Mouse (Mus musculus): ENCODE measurements around the gene Ascc3. TPM values are rescaled to one million over a fixed set of nuclear protein-coding genes. Genes with fewer than 3 reads are reported as not detected.

Ascc3 gene
- total and polyA plus RNA-seq, 3 experiments: 16.2 to 29.1 (median 26.0) TPM

DNA sequence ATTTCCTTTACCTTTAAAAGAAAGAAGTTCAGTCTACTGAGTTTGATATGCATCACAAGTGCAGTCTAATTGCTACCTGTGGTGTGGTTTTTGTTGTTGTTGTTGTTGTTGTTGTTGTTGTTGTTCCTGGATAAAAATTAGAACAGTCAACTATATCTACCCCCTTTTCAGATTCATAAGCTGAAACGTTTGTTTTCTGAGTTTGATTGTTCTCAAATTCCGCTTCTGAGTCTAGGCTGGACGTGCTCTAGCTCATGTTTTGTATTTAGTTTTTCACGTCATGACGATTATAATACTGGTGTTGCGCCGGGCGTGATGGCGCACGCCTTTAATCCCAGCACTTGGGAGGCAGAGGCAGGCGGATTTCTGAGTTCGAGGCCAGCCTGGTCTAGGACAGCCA is 902 bp downstream of the Ascc3 start:
- no peaks in the 10 kb centered on the region for H3K9me3 ChIP-seq (replicated peaks; ENCODE audit: low read length)
- H3K4me3 ChIP-seq (replicated peaks in 1 of 3; ENCODE audit: low read depth in 2 of 3, low read length in 2 of 3, poor library complexity in 1 of 3): peak overlapping the region; percentile 82 to 96 (median 86)
- H3K36me3 ChIP-seq (replicated peaks in 1 of 2; ENCODE audit: control insufficient read depth in 1 of 2, insufficient read depth in 1 of 2, low read length in 1 of 2): no peaks in the 10 kb centered on the region
- no peaks in the 10 kb centered on the region for H3K27me3 ChIP-seq (replicated peaks)
- dilution Hi-C loops (cut with MboI; ENCODE audit: extremely low pct_ligation_motif_present, extremely low pct_unique_long_range_greater_than_20kb, low sequenced_read_pairs) (no loop called here), in situ Hi-C loops (cut with MboI; ENCODE audit: low pct_ligation_motif_present, low pct_unique_long_range_greater_than_20kb, low sequenced_read_pairs) (no loop called here)
- H3K4me2 ChIP-seq (ENCODE audit: insufficient read depth, low read depth, poor library complexity, severe bottlenecking): peak overlapping the region; percentile 45; the same call in 1 of the 2 replicates
- peaks cover 18% of the 10 kb centered on the region; the same call in 1 of the 2 replicates for H3K79me2 ChIP-seq (replicated peaks; ENCODE audit: control insufficient read depth, extremely low read depth, insufficient read depth, poor library complexity, severe bottlenecking)
- H3K4me1 ChIP-seq (ENCODE audit: control insufficient read depth in 1 of 2, insufficient read depth in 2 of 2): peaks cover 0 to 14% of the 10 kb centered on the region in 2 experiments; a peak in 1 of 4 replicates
- peak overlapping the region; percentile 94 for H3K9ac ChIP-seq (ENCODE audit: insufficient read depth, low read depth)
- DNase-seq (ENCODE audit: extremely low read depth): peak; percentile 25
- no peak overlapping the region for H3K27ac ChIP-seq (ENCODE audit: insufficient read depth, low read depth)
- TF ChIP-seq USF1 (IDR thresholded peaks at IDR 0.05; ENCODE audit: low read depth, low read length): no peak
- TF ChIP-seq CHD1 (IDR thresholded peaks at IDR 0.05; ENCODE audit: low read depth, low read length): no peak
- no peak for TF ChIP-seq POLR2A (IDR thresholded peaks at IDR 0.05; ENCODE audit: low read depth, low read length)
- TF ChIP-seq CHD2 (IDR thresholded peaks at IDR 0.05; ENCODE audit: low read length): no peak
- TF ChIP-seq ETS1 (conservative IDR thresholded peaks at IDR 0.05; ENCODE audit: low read depth, low read length): no peak
- TF ChIP-seq MXI1 (IDR thresholded peaks at IDR 0.05; ENCODE audit: low read depth, low read length): no peak

DNA sequence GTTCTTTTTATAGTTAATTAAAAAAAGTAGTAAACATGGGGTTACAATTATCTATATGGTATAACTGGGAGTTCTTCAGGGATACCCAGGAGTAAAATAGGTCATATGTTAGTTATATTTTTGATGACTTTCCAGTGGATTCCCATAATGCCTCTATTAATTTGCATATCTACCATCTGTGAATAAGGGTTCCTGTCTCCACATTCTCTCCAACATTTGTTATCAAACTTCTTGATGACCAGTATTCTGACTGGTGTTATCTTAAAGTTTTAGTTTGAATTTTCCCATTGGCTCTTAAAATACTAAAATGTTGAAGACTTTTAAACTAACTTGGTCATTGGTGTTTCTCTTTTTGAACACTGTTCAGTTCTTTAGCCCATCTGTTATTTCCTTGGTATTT is 2.9 kb downstream of the Ascc3 start:
- no peaks in the 10 kb centered on the region for H3K27me3 ChIP-seq (replicated peaks)
- H3K4me2 ChIP-seq (ENCODE audit: insufficient read depth, low read depth, poor library complexity, severe bottlenecking): no peak overlapping the region
- H3K4me3 ChIP-seq (replicated peaks in 1 of 3; ENCODE audit: low read depth in 2 of 3, low read length in 2 of 3, poor library complexity in 1 of 3): no peak overlapping the region
- H3K4me1 ChIP-seq (ENCODE audit: control insufficient read depth in 1 of 2, insufficient read depth in 2 of 2): peaks cover 0 to 14% of the 10 kb centered on the region in 2 experiments; a peak in 1 of 4 replicates
- dilution Hi-C loops (cut with MboI; ENCODE audit: extremely low pct_ligation_motif_present, extremely low pct_unique_long_range_greater_than_20kb, low sequenced_read_pairs) (no loop called here), in situ Hi-C loops (cut with MboI; ENCODE audit: low pct_ligation_motif_present, low pct_unique_long_range_greater_than_20kb, low sequenced_read_pairs) (no loop called here)
- no peaks in the 10 kb centered on the region for H3K9me3 ChIP-seq (replicated peaks; ENCODE audit: low read length)
- peaks cover 0 to 8% of the 10 kb centered on the region in 2 experiments for H3K36me3 ChIP-seq (replicated peaks in 1 of 2; ENCODE audit: control insufficient read depth in 1 of 2, insufficient read depth in 1 of 2, low read length in 1 of 2)
- H3K79me2 ChIP-seq (replicated peaks; ENCODE audit: control insufficient read depth, extremely low read depth, insufficient read depth, poor library complexity, severe bottlenecking): peaks cover 22% of the 10 kb centered on the region
- TF ChIP-seq TBP (conservative IDR thresholded peaks at IDR 0.05; ENCODE audit: low read depth, low read length) (peak; percentile 63; the same call in 1 of the 2 replicates), PAX5 (IDR thresholded peaks at IDR 0.05; ENCODE audit: low read length) (no peak), CHD1 (IDR thresholded peaks at IDR 0.05; ENCODE audit: low read depth, low read length) (no peak)
- DNase-seq (ENCODE audit: extremely low read depth): no peak
- H3K27ac ChIP-seq (ENCODE audit: insufficient read depth, low read depth): no peak overlapping the region
- no peak overlapping the region for H3K9ac ChIP-seq (ENCODE audit: insufficient read depth, low read depth)

DNA sequence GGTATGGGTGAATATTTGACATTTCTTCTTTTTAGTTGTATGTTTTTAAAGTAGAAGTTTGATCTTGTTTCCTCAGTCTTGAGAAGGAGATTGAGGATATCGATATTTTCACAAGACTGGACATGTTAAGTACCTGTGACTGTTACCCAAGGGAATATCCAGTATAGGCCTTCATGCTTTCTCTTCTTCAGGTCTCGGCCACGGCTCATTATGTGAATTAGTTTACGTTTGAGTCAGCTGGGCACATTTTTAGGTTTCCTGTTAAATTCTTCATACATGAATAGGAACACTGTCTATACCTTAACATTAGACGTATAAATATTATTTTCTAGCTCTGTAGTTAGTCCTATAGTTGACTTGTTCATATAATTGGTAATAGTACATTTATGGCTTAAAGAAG is 12.4 kb downstream of the Ascc3 start:
- peaks cover 0 to 14% of the 10 kb centered on the region in 2 experiments for H3K36me3 ChIP-seq (replicated peaks in 1 of 2; ENCODE audit: control insufficient read depth in 1 of 2, insufficient read depth in 1 of 2, low read length in 1 of 2)
- peaks cover 6 to 30% of the 10 kb centered on the region in 2 experiments for H3K4me1 ChIP-seq (ENCODE audit: control insufficient read depth in 1 of 2, insufficient read depth in 2 of 2)
- 0 out of 2 replicates have a peak overlapping the region, but pooled peaks have one; percentile 24 for H3K4me2 ChIP-seq (ENCODE audit: insufficient read depth, low read depth, poor library complexity, severe bottlenecking)
- TF ChIP-seq KAT2A (IDR thresholded peaks at IDR 0.05; ENCODE audit: insufficient replicate concordance, low read length) (no peak), MAX (IDR thresholded peaks at IDR 0.05; ENCODE audit: low read length) (no peak), USF2 (conservative IDR thresholded peaks at IDR 0.05; ENCODE audit: low read depth, low read length) (no peak), SIN3A (IDR thresholded peaks at IDR 0.05; ENCODE audit: low read length) (no peak), CHD2 (IDR thresholded peaks at IDR 0.05; ENCODE audit: low read length) (no peak), IRF4 (IDR thresholded peaks at IDR 0.05; ENCODE audit: low read depth, low read length) (peak; percentile 73), USF1 (IDR thresholded peaks at IDR 0.05; ENCODE audit: low read depth, low read length) (no peak), HCFC1 (IDR thresholded peaks at IDR 0.05; ENCODE audit: low read depth, low read length) (no peak), CHD1 (IDR thresholded peaks at IDR 0.05; ENCODE audit: low read depth, low read length) (0 out of 2 replicates have a peak, but pooled peaks have one; percentile 29), SMC3 (IDR thresholded peaks at IDR 0.05; ENCODE audit: low read depth, low read length) (no peak), BHLHE40 (IDR thresholded peaks at IDR 0.05; ENCODE audit: low read depth, low read length) (no peak), GABPA (IDR thresholded peaks at IDR 0.05; ENCODE audit: insufficient replicate concordance, low read depth, low read length) (no peak), MEF2A (IDR thresholded peaks at IDR 0.05; ENCODE audit: borderline replicate concordance, low read depth, low read length) (peak; percentile 46; the same call in 1 of the 2 replicates), ZKSCAN1 (IDR thresholded peaks at IDR 0.05; ENCODE audit: borderline replicate concordance, low read depth, low read length) (no peak), JUND (conservative IDR thresholded peaks at IDR 0.05; ENCODE audit: low read depth, low read length) (peak; percentile 69)
- H3K79me2 ChIP-seq (replicated peaks; ENCODE audit: control insufficient read depth, extremely low read depth, insufficient read depth, poor library complexity, severe bottlenecking): peaks cover 7% of the 10 kb centered on the region
- dilution Hi-C loops (cut with MboI; ENCODE audit: extremely low pct_ligation_motif_present, extremely low pct_unique_long_range_greater_than_20kb, low sequenced_read_pairs): no loop called here
- peaks cover 2% of the 10 kb centered on the region for H3K9me3 ChIP-seq (replicated peaks; ENCODE audit: low read length)
- in situ Hi-C loops (cut with MboI; ENCODE audit: low pct_ligation_motif_present, low pct_unique_long_range_greater_than_20kb, low sequenced_read_pairs): no loop called here
- H3K9ac ChIP-seq (ENCODE audit: insufficient read depth, low read depth): no peak overlapping the region
- DNase-seq (ENCODE audit: extremely low read depth): peak; percentile 46
- peak overlapping the region in 1 of 3 experiments; percentile 10 for H3K4me3 ChIP-seq (replicated peaks in 1 of 3; ENCODE audit: low read depth in 2 of 3, low read length in 2 of 3, poor library complexity in 1 of 3)
- no peaks in the 10 kb centered on the region for H3K27me3 ChIP-seq (replicated peaks)
- H3K27ac ChIP-seq (ENCODE audit: insufficient read depth, low read depth): no peak overlapping the region

All from CH12.LX (cell line).